Mouse (Mus musculus): ENCODE data around the gene Kank4.
"Not testable (repeated sequence)": the region's sequence is repeated elsewhere in the genome, so short reads cannot be mapped to it uniquely, and the experiment has no call there.

Gene Kank4

GRCm38 (mm10) chr4:98831726-98832125, 14.4 kb upstream of the Kank4 start:
- DNase-seq (ENCODE audit: low spot score): no peak

- DNase-seq (ENCODE audit: low spot score): no peak
These were observed 9.4 kb upstream of the Kank4 start for GRCm38 (mm10) chr4:98826701-98827100.

DNA sequence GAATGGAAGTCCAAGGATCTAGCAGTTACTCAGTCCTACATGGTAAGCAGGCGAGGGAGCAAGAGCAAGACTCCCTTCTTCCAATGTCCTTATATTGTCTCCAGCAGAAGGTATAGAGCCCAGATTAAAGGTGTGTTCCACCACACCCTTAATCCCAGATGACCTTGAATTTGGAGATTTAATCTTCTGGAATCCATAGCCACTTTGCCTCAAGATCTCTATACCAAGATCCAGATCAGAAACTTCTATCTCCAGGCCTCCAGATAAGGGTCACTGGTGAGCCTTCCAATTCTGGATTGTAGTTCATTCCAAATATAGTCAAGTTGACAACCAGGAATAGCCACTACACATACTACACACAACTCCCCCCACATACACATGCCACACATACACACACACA, 6.4 kb upstream of the Kank4 start, which contains the start of gene I0C0044D17Rik:
Gene I0C0044D17Rik, minus strand, starts transcription at position 101 of the 400 bp plus-strand sequence.
- DNase-seq (ENCODE audit: low spot score): not testable (repeated sequence)

DNA sequence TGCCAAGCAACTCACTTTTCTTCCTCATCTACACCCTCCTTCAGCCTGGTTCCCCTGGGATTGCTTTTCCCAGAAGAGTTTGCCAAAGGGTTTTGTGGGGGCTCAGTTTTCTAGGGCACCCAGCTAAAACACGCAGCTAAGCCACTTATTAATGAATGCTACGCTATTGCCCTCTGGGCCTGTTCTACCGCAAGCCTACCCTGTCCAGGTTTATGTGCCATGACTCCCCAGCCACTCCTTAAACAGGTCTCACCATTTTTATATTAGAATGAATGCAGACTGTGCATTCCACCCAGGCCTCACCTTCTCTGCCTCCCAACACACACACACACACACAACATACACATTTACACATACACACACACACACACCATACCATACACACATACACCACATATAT, 5.7 kb upstream of the Kank4 start:
- DNase-seq (ENCODE audit: low spot score): no peak

GRCm38 (mm10) chr4:98822478-98822877, 5.1 kb upstream of the Kank4 start:
- DNase-seq (ENCODE audit: low spot score): no peak

- no peak for DNase-seq (ENCODE audit: low spot score)
These were observed 1.9 kb upstream of the Kank4 start for GRCm38 (mm10) chr4:98819216-98819755.

GRCm38 (mm10) chr4:98816807-98817183, 542 bp downstream of the Kank4 start:
- DNase-seq (ENCODE audit: low spot score): no peak

- DNase-seq (ENCODE audit: low spot score): no peak
These were observed 11.0 kb downstream of the Kank4 start for GRCm38 (mm10) chr4:98806306-98806705.

GRCm38 (mm10) chr4:98805291-98806048, 11.9 kb downstream of the Kank4 start:
- DNase-seq (ENCODE audit: low spot score): no peak

- no peak for DNase-seq (ENCODE audit: low spot score)
These were observed 12.7 kb downstream of the Kank4 start for GRCm38 (mm10) chr4:98804476-98805134.

GRCm38 (mm10) chr4:98801775-98802174, 15.6 kb downstream of the Kank4 start:
- DNase-seq (ENCODE audit: low spot score): no peak

DNA sequence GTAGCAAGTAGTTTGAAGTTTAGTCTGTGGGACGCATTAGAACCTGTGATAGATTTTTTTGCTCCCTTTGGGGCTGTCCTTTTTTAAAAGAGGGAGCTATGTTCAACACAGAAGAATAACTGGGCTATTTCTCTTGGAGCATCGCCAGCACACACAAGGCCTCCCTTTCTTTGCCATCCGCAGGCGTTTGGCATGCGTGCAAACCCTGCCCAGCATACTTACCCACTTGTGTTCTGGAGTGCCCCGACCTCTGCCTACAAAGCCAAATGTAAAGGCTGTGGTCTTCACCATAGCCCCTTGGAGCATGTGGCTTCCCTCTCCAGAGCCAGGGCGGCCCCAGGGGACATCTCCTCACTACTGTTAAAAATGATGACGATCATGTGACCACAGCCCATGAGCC, 16.5 kb downstream of the Kank4 start:
- no peak for DNase-seq (ENCODE audit: low spot score)

DNA sequence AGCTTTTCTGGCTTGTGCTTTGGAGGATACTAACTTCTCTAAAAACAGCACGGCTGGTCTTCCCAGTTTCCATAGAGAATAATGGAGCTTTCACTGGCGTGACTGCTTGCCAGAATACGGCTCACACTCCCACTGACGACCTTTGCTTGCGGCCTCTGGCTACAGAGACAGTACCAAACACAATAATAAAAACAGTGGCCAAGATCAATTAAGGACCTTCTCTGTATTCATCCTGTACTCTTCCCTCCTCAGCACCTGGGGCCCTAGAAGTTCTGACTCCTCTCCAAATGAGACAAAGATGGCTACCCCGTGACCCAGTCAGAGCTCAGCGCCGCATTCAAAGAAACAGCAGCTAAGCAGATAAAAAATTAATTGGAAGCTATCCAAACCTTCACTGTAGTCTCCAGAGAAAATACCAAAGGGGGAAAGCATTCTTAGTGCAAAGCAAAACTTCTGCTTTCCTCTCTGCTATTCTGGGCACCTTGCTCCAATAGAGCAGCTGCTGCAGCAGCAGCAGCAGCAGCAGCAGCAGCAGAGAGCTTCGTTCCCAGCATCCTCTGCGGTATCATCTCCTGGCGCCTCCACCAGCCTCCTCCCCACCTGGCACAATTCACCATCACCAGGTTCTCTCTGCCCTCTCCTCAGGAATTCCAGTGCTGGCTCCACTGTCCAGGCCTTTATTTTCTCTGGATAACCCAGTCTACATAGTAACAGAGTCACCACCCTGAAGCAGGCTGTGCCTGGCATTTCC, 20.6 kb downstream of the Kank4 start:
- DNase-seq (ENCODE audit: low spot score): no peak

DNA sequence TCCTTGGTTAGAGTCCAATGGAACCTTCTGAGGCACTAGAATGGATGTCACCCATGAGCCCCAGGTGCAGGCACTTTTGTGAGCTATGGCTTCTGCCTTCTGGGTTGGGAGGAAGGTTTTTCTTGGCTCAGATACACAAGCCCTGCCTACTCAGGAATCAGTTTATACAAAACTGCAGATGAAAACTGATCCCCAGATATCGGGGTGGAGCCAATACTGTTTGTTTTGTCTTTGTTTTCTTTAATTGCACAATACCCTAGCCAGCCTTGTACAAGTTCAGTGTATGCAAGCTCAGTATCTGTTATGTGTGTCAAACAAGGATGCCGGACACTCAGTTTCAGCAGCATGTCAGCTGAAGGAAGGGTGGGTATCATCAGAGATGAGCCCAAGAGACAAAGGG, 22.1 kb downstream of the Kank4 start:
- DNase-seq (ENCODE audit: low spot score): no peak

DNA sequence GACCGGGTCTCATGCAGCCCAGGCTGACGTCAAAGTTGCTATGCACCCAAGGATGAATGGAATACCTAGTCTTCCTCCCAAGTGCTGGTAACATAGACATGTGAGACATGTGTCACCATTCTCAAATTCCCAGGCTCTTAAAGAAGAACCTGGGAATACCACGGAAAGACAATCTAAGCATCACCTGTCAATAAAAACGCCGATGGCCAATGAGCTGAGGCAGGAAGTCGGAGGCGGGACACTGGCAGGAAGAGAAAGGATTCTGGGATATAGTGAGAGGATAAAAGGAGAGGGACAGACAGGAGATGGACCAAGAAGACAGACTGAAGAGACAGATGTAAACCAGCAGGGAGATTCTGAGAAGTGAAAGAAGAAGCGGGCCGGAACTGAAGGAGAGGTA, 23.9 kb downstream of the Kank4 start:
- DNase-seq (ENCODE audit: low spot score): no peak

- DNase-seq (ENCODE audit: low spot score): no peak
These were observed 26.6 kb downstream of the Kank4 start for GRCm38 (mm10) chr4:98790721-98791120.

- no peak for DNase-seq (ENCODE audit: low spot score)
These were observed 27.5 kb downstream of the Kank4 start for GRCm38 (mm10) chr4:98789861-98790311.

DNA sequence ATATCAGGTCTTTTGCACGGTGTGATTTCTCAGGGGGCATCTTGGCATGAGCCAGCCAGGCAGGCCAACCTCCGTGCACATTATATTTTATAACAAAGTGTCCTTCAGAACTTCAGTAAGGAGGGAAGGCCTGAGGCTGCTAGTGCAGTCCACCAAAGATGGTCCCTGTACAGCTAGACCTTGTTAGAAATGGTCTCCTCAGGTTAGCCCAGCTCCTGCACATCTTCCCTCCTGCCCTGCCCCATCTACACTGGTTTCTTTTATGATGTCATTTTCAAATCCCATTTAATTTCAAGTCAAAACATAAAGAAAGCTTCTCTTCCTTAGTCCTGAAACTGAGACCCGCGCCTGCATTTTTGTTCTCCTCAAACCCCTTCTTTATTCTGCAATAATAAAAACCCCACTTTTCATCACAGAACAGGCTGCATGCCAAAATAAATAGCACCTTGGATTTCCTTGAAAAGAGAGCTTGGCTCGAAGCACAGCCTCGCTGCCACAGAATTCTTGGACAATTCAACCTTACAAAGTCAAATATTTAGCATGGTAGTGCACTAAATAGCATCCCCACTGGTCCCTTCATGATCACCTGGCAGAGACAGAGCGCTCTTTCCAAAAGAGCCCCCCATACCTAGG, 28.1 kb downstream of the Kank4 start:
- DNase-seq (ENCODE audit: low spot score): no peak

- no peak for DNase-seq (ENCODE audit: low spot score)
These were observed 31.1 kb downstream of the Kank4 start for GRCm38 (mm10) chr4:98786281-98786680.

GRCm38 (mm10) chr4:98785851-98786250, 31.5 kb downstream of the Kank4 start:
- no peak for DNase-seq (ENCODE audit: low spot score)

DNA sequence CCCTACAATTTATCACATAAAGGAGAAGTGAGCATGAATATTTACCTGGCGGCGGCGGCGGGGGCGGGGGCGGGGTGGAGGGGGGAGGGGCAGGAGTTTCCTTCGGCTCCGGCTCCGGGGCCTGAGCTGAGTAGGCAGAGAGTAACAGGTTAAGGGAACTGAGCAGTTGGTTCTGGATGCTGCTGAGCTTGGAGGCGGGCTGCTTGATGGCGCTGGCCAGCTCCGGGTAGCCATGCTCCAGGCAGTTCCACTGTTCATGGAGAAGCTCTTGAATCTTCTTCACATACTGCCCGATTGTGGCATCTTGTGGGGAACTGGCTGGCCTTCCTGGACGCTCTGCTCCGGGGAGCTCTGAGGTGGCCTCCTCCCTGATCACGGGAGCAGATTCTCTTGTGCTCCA, 39.1 kb downstream of the Kank4 start:
- DNase-seq (ENCODE audit: low spot score): no peak

- DNase-seq (ENCODE audit: low spot score): no peak
These were observed 39.9 kb downstream of the Kank4 start for GRCm38 (mm10) chr4:98777464-98777863.
